Mouse (Mus musculus) hindbrain, postnatal 0 days (tissue): Measurements from ENCODE around the gene Gpbar1. TPM values are rescaled to one million over a fixed set of nuclear protein-coding genes. Genes with fewer than 3 reads are reported as not detected.

ENCODE experiments used
- ATAC-seq: fragments of 200-750 bp; cut with Nextera tagmentation; 2 replicates; pipeline ENCODE4 v1.8.0; 2017; ENCODE audit warnings: mild to moderate bottlenecking, moderate TSS enrichment, moderate library complexity
- DNase-seq: peaks from one replicate; pipeline ENCODE4 v3.0.0-alpha.2; 2015; ENCODE audit warnings: low spot score
- H3K27ac ChIP-seq: fragments of 300-500 bp; sonication (generic); 2 replicates; pipeline ENCODE4 v1.5.1; 2014; ENCODE audit warnings: mild to moderate bottlenecking
- H3K27me3 ChIP-seq: fragments of 300-500 bp; sonication (generic); 2 replicates; pipeline ENCODE4 v1.6.1; 2014; ENCODE audit warnings: low read length, mixed read lengths; ENCODE audit not compliant: insufficient read depth
- H3K36me3 ChIP-seq: fragments of 300-500 bp; sonication (generic); 2 replicates; pipeline ENCODE4 v1.6.1; 2014; ENCODE audit warnings: low read length, mixed read lengths; ENCODE audit not compliant: insufficient read depth
- H3K4me1 ChIP-seq: fragments of 300-500 bp; sonication (generic); 2 replicates; pipeline ENCODE4 v1.6.1; 2014; ENCODE audit warnings: antibody characterized with exemption, low read length, mixed read lengths; ENCODE audit not compliant: insufficient read depth
- H3K4me2 ChIP-seq: fragments of 300-500 bp; sonication (generic); 2 replicates; pipeline ENCODE4 v1.6.1; 2014; ENCODE audit warnings: low read depth, mild to moderate bottlenecking, low read length, moderate library complexity, mixed read lengths
- H3K4me3 ChIP-seq: fragments of 300-500 bp; sonication (generic); 2 replicates; pipeline ENCODE4 v1.5.1; 2014; ENCODE audit warnings: low read length
- H3K9ac ChIP-seq: fragments of 300-500 bp; sonication (generic); replicated peaks from 2 replicates; pipeline ENCODE4 v1.6.1; 2014; ENCODE audit warnings: mild to moderate bottlenecking, low read length, moderate library complexity, mixed read lengths
- H3K9me3 ChIP-seq: fragments of 300-500 bp; sonication (generic); 2 replicates; pipeline ENCODE4 v1.6.1; 2016; ENCODE audit warnings: low read length, mixed read lengths
- CTCF ChIP-seq: IDR thresholded peaks from 2 replicates; pipeline ENCODE4 v1.5.1; 2016; ENCODE audit warnings: antibody characterized with exemption, control low read depth, low read depth
- WGBS: fragments of 180-500 bp; shearing (Covaris S2); extraction: QIAGEN DNeasy Blood & Tissue Kit; methylation state at CpG from one replicate; pipeline ENCODE4 v1.1.7; 2014; 5-methylcytosine and 5-hydroxymethylcytosine counted together
- polyA plus RNA-seq: library from polyadenylated mRNA; unstranded; fragments of >200 nt; fragmentation: Nextera tagmentation; extraction: Ambion mirVana; gene quantifications from 2 replicates; pipeline ENCODE4 v1.2.1, GENCODE M21; 2015
- total RNA-seq: library from RNA; depleted of rRNA; stranded (reverse); fragments of >200 nt; gene quantifications from 2 replicates; pipeline ENCODE4 v1.2.3, GENCODE M21; 2014

Gpbar1 gene
- total and polyA plus RNA-seq, 2 experiments from 2014 or later: not detected

GRCm38 (mm10) chr1:74304946-74305345 lies 26.6 kb downstream of the Gpbar1 start:
- ATAC-seq (no peak), DNase-seq (no peak)
- no peaks in the 10 kb centered on the region for H3K9me3 ChIP-seq
- no peak overlapping the region for H3K27ac ChIP-seq
- no peaks in the 10 kb centered on the region for H3K27me3 ChIP-seq
- WGBS: 80% methylated on average over 4 of the region's 4 CpGs
- no peak overlapping the region for H3K9ac ChIP-seq
- H3K4me1 ChIP-seq: 0 out of 2 replicates have a peak, but pooled peaks cover 3% of the 10 kb centered on the region
- H3K4me3 ChIP-seq: no peak overlapping the region
- no peaks in the 10 kb centered on the region for H3K36me3 ChIP-seq
- H3K4me2 ChIP-seq: no peak overlapping the region
- no peak for TF ChIP-seq CTCF

DNA sequence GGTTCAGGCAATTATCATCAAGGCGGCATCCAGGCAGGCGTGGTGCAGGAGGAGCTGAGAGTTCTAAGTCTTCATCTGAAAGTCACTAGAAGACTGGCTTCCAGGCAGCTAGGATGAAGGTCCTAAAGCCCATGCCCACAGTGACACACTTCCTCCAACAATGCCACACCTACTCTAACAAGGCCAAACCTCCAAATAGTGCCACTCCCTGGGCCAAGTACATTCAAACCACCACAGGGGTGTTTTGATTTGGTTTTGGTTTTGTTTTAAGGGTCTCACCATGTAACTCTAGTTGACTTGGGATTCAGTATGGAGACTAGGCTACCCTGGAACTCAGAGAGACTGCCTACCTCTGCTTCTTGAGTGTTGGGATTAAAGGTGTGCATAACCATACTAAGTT lies 27.2 kb downstream of the Gpbar1 start, which contains the start of gene Tmbim1:
Tmbim1 (minus strand) TSS at position 101 of the 400 bp plus-strand sequence.
- DNase-seq: no peak
- H3K4me2 ChIP-seq: peak within 1 kb of the TSS; percentile 64
- H3K9ac ChIP-seq: no peak within 1 kb of the TSS
- no peaks in the 10 kb centered on the region for H3K27me3 ChIP-seq
- ATAC-seq: no peak
- H3K36me3 ChIP-seq: no peaks in the 10 kb centered on the region
- H3K4me3 ChIP-seq: peak within 1 kb of the TSS; percentile 50
- H3K27ac ChIP-seq: 0 out of 2 replicates have a peak within 1 kb of the TSS, but pooled peaks have one; percentile 75
- H3K4me1 ChIP-seq: 0 out of 2 replicates have a peak, but pooled peaks cover 3% of the 10 kb centered on the region
- H3K9me3 ChIP-seq: no peaks in the 10 kb centered on the region
- no peak for TF ChIP-seq CTCF
- 98% methylated on average over 2 of the region's 2 CpGs for WGBS

- WGBS: 97% methylated on average over 1 of the region's 1 CpGs
- TF ChIP-seq CTCF: no peak
- Histone ChIP-seq H3K4me1 (0 out of 2 replicates have a peak, but pooled peaks cover 3% of the 10 kb centered on the region), H3K9me3 (no peaks in the 10 kb centered on the region), H3K4me2 (no peak overlapping the region), H3K9ac (no peak overlapping the region), H3K27ac (no peak overlapping the region), H3K36me3 (no peaks in the 10 kb centered on the region), H3K27me3 (no peaks in the 10 kb centered on the region), H3K4me3 (no peak overlapping the region)
- ATAC-seq: no peak
- no peak for DNase-seq
These were observed 28.8 kb downstream of the Gpbar1 start for GRCm38 (mm10) chr1:74307146-74307545.

DNA sequence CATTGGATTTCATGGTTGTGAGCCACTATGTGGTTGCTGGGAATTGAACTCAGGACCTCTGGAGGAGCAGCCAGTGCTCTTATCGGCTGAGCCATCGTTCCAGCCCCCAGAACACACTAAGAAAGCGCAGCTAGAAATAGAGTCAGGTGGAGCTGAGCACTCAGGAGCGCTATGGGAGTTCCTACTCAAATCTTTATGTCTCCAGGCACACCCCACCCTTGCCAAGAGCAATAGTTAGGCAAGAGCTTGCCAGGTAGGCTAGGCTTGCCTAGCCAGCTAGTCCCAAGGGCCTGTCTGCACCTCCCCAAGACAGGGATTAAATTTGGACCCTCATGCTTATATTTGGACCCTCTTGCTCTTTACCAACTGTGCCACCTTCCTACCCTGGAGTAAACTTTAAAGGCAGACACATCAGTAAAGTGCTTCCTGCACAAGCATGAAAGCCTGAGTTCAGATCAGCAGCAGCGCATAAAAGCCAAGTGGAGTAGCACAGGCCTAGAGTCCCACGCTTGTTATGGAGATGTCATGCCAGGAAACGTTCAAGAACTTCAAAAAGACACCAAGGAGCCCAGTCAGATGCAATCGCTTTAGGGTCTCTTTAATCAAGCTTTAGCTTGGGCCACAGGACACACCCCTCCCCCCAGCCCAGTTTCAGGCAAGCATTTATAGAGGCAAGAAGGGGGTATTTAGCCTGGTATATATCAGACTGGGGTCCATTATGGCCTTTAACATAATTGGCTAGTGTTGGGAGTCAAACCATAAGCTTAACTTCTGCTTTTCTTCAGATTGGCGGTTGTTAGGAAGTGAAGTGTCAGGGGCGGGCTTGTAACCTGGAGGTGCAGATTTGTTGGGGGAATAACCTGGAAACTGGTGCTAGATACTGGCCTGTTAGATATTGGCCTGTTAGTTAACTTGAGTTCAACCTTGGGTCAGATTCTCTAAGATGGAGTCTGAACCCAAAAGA lies 29.9 kb downstream of the Gpbar1 start:
- DNase-seq (no peak), ATAC-seq (no peak)
- H3K36me3 ChIP-seq: no peaks in the 10 kb centered on the region
- H3K27ac ChIP-seq: no peak overlapping the region
- H3K4me1 ChIP-seq: 0 out of 2 replicates have a peak, but pooled peaks cover 3% of the 10 kb centered on the region
- WGBS: 77% methylated on average over 10 of the region's 10 CpGs
- no peaks in the 10 kb centered on the region for H3K9me3 ChIP-seq
- no peak for TF ChIP-seq CTCF
- H3K9ac ChIP-seq: no peak overlapping the region
- no peak overlapping the region for H3K4me3 ChIP-seq
- no peaks in the 10 kb centered on the region for H3K27me3 ChIP-seq
- no peak overlapping the region for H3K4me2 ChIP-seq

DNA sequence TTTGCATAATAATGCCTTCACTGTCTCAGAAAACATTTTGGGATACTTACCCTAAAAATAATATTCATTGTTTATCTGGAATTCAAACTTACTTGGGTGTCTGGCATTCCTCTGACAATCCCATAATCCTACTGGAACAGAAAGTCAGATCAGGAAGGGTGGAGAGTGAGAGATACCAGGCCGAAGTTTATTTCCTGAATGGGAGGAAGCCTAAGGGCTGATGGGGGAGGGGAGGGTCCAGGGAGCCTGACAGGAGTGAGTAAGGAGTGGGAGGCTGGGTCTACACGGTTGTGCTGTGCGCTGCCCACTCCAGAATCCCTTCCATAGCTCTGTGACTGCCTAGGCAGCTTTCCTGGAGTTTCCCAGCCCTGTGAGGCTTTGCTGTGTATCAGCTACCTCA lies 31.4 kb downstream of the Gpbar1 start:
- no peak for DNase-seq
- TF ChIP-seq CTCF: no peak
- H3K9me3 ChIP-seq: no peaks in the 10 kb centered on the region
- no peak overlapping the region for H3K27ac ChIP-seq
- no peak overlapping the region for H3K4me3 ChIP-seq
- 55% methylated on average over 3 of the region's 3 CpGs for WGBS
- ATAC-seq: no peak
- no peak overlapping the region for H3K4me2 ChIP-seq
- no peaks in the 10 kb centered on the region for H3K36me3 ChIP-seq
- H3K9ac ChIP-seq: no peak overlapping the region
- H3K27me3 ChIP-seq: no peaks in the 10 kb centered on the region
- H3K4me1 ChIP-seq: no peaks in the 10 kb centered on the region

GRCm38 (mm10) chr1:74313049-74313692 lies 34.8 kb downstream of the Gpbar1 start:
- Histone ChIP-seq H3K9me3 (no peaks in the 10 kb centered on the region), H3K27ac (no peak overlapping the region), H3K27me3 (no peaks in the 10 kb centered on the region), H3K4me1 (no peaks in the 10 kb centered on the region), H3K4me3 (no peak overlapping the region), H3K4me2 (no peak overlapping the region), H3K36me3 (no peaks in the 10 kb centered on the region), H3K9ac (no peak overlapping the region)
- peak; percentile 91 for DNase-seq
- ATAC-seq: peak; percentile 67
- peak; percentile 95 for TF ChIP-seq CTCF
- WGBS: 3% methylated on average over 3 of the region's 3 CpGs
